Mouse (Mus musculus): ENCODE data around the gene Adamtsl1. TPM values are rescaled to one million over a fixed set of nuclear protein-coding genes. Genes with fewer than 3 reads are reported as not detected.

The Adamtsl1 gene
- polyA plus RNA-seq, 1 experiment from 2014 or later: 6.9 TPM

DNA sequence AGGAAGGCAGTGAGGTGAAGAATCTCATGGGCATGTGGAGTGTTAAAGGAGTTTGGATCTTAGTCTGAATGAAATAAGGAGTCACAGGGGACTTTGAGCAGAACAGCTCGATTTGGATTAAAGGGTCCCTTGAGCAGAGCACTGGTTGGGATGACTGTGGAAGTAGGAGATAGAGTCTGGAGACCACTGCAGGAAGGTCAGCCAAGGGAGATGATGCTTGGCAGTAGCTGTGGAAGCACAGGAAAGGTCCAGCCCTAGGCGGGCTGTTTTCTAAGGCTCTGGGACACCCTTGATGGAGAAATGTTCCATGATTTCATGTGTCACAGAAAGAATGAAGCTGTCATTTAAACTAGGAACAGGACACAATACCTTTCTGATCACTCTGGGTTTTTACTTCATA, 689.3 kb downstream of the Adamtsl1 start:
- WGBS: 90% methylated on average over 2 of the region's 2 CpGs

DNA sequence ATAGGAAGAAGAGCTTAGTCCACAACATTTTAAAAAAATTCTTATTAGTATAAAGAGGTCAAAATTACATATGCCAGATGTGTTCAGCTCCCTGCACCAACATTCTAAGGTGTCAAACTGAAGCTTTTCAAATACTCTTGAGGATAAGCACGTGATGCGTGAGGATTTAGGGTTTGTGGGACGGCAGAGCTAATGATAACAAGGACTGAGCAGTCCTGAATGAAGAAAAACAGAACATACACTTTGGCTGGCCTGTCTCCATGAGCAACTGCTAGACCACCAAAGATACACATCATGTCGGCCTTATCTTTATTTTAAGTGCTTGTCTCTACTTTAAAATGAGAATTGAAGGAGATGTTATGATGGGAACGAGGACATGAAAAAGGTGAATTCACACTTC, 710.9 kb downstream of the Adamtsl1 start:
- no peak for DNase-seq (ENCODE audit: low spot score)
- Histone ChIP-seq H3K27ac (replicated peaks) (no peak overlapping the region), H3K4me1 (no peaks in the 10 kb centered on the region), H3K27me3 (replicated peaks; ENCODE audit: low read depth, poor library complexity, severe bottlenecking) (no peaks in the 10 kb centered on the region), H3K9me3 (no peaks in the 10 kb centered on the region), H3K36me3 (replicated peaks) (no peaks in the 10 kb centered on the region), H3K4me3 (no peak overlapping the region)
- WGBS: 81% methylated on average over 5 of the region's 5 CpGs

More for the DNA sequence above, 689.3 kb downstream of the Adamtsl1 start:
- Histone ChIP-seq H3K9me3 (no peaks in the 10 kb centered on the region), H3K4me3 (no peak overlapping the region), H3K27ac (replicated peaks) (no peak overlapping the region), H3K36me3 (replicated peaks) (no peaks in the 10 kb centered on the region), H3K4me1 (no peaks in the 10 kb centered on the region), H3K27me3 (replicated peaks; ENCODE audit: low read depth, poor library complexity, severe bottlenecking) (no peaks in the 10 kb centered on the region)
- no peak for DNase-seq (ENCODE audit: low spot score)

DNA sequence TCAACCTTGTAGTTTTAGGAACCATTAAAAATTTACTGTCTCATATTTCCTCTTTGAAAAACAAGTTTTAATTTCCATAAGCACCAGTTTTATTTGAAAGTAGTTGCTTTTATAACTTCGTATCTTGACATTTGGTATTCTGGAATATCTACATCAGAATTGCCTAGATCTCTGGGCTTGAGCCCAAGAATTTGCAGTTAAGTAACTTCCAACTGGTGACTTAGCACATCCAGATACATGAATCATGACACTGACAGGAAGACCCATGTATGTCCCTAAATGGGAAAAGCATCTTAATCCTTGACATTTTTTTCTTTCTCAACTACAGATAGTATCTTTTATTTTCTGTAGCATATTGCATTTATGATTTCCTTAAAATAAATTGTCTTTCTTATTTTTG, 713.1 kb downstream of the Adamtsl1 start:
- Histone ChIP-seq H3K27me3 (replicated peaks; ENCODE audit: low read depth, poor library complexity, severe bottlenecking) (no peaks in the 10 kb centered on the region), H3K27ac (replicated peaks) (no peak overlapping the region), H3K4me1 (no peaks in the 10 kb centered on the region), H3K9me3 (no peaks in the 10 kb centered on the region), H3K4me3 (no peak overlapping the region), H3K36me3 (replicated peaks) (no peaks in the 10 kb centered on the region)
- 97% methylated on average over 1 of the region's 1 CpGs for WGBS
- DNase-seq (ENCODE audit: low spot score): no peak

DNA sequence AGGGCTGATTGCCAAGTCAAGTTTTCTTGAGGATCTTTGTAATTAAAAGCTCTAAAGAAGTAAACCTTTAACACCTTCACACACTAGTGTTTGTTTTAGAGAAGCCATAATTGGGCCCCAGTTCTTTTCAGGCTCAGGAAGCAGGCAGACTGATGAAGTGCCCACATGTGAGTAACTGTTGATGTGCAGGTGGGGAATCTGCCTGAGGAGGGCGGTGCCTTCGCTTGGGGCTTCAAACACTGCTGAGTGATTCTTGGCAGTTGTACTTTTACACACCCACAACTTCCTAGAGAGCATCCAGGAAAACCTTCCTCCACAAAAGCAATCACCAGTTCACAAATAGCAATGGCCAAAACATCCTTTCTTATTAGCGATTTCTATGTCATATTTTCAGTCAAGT, 719.2 kb downstream of the Adamtsl1 start:
- H3K4me3 ChIP-seq: no peak overlapping the region
- no peaks in the 10 kb centered on the region for H3K9me3 ChIP-seq
- no peak for DNase-seq (ENCODE audit: low spot score)
- no peak overlapping the region for H3K27ac ChIP-seq (replicated peaks)
- no peaks in the 10 kb centered on the region for H3K36me3 ChIP-seq (replicated peaks)
- H3K27me3 ChIP-seq (replicated peaks; ENCODE audit: low read depth, poor library complexity, severe bottlenecking): no peaks in the 10 kb centered on the region
- no peaks in the 10 kb centered on the region for H3K4me1 ChIP-seq
- WGBS: 89% methylated on average over 3 of the region's 3 CpGs

DNA sequence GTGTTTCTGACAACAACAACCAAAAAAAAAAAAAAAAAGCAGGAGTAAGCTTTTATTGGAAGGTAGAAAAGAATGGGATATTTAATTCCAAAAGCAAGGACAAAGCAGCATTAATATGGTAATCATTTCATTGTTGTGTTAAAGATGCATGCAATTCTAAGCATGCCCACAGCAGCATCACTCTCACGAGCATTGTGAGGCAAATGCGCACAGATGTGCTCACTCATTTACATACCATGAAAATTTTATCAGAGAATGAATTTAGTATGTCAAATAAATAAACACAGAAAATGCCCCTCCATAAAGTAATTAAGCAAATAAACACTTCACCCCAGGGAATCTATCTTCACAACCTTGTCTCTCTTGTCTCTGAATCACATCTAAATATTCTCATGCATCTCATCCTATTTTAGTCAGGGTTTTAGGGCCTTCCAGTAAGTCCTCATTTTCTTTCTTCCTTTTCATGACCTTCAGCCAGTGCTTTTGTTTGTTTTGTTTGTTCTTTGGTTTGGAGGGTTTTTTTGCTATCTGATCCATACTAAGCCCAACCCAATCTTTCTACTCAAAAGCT, 728.0 kb downstream of the Adamtsl1 start:
- Histone ChIP-seq H3K27me3 (replicated peaks; ENCODE audit: low read depth, poor library complexity, severe bottlenecking) (no peaks in the 10 kb centered on the region), H3K4me1 (peaks cover 15% of the 10 kb centered on the region), H3K27ac (replicated peaks) (no peak overlapping the region), H3K36me3 (replicated peaks) (no peaks in the 10 kb centered on the region), H3K9me3 (no peaks in the 10 kb centered on the region), H3K4me3 (no peak overlapping the region)
- 59% methylated on average over 2 of the region's 2 CpGs for WGBS
- DNase-seq (ENCODE audit: low spot score): no peak

- Histone ChIP-seq H3K9me3 (no peaks in the 10 kb centered on the region), H3K36me3 (replicated peaks) (no peaks in the 10 kb centered on the region), H3K4me1 (peaks cover 11% of the 10 kb centered on the region), H3K27ac (replicated peaks) (no peak overlapping the region), H3K27me3 (replicated peaks; ENCODE audit: low read depth, poor library complexity, severe bottlenecking) (no peaks in the 10 kb centered on the region), H3K4me3 (no peak overlapping the region)
- WGBS: 72% methylated on average over 2 of the region's 2 CpGs
- DNase-seq (ENCODE audit: low spot score): no peak
Observed at GRCm38 (mm10) chr4:86270085-86270484, 756.1 kb downstream of the Adamtsl1 start.

- 58% methylated on average over 6 of the region's 6 CpGs for WGBS
- no peaks in the 10 kb centered on the region for H3K9me3 ChIP-seq
- DNase-seq (ENCODE audit: low spot score): no peak
- H3K4me3 ChIP-seq: no peak overlapping the region
- no peaks in the 10 kb centered on the region; the same call in 1 of the 2 replicates for H3K27me3 ChIP-seq (replicated peaks; ENCODE audit: low read depth, poor library complexity, severe bottlenecking)
- no peaks in the 10 kb centered on the region for H3K36me3 ChIP-seq (replicated peaks)
- H3K4me1 ChIP-seq: peaks cover 42% of the 10 kb centered on the region
- H3K27ac ChIP-seq (replicated peaks): no peak overlapping the region
Observed at GRCm38 (mm10) chr4:86273703-86274355, 759.9 kb downstream of the Adamtsl1 start.

GRCm38 (mm10) chr4:86274663-86275062, 760.7 kb downstream of the Adamtsl1 start:
- Histone ChIP-seq H3K36me3 (replicated peaks) (no peaks in the 10 kb centered on the region), H3K27ac (replicated peaks) (no peak overlapping the region), H3K4me3 (no peak overlapping the region), H3K27me3 (replicated peaks; ENCODE audit: low read depth, poor library complexity, severe bottlenecking) (no peaks in the 10 kb centered on the region; the same call in 1 of the 2 replicates), H3K9me3 (no peaks in the 10 kb centered on the region), H3K4me1 (peaks cover 43% of the 10 kb centered on the region)
- WGBS: 78% methylated on average over 2 of the region's 2 CpGs
- no peak for DNase-seq (ENCODE audit: low spot score)

DNA sequence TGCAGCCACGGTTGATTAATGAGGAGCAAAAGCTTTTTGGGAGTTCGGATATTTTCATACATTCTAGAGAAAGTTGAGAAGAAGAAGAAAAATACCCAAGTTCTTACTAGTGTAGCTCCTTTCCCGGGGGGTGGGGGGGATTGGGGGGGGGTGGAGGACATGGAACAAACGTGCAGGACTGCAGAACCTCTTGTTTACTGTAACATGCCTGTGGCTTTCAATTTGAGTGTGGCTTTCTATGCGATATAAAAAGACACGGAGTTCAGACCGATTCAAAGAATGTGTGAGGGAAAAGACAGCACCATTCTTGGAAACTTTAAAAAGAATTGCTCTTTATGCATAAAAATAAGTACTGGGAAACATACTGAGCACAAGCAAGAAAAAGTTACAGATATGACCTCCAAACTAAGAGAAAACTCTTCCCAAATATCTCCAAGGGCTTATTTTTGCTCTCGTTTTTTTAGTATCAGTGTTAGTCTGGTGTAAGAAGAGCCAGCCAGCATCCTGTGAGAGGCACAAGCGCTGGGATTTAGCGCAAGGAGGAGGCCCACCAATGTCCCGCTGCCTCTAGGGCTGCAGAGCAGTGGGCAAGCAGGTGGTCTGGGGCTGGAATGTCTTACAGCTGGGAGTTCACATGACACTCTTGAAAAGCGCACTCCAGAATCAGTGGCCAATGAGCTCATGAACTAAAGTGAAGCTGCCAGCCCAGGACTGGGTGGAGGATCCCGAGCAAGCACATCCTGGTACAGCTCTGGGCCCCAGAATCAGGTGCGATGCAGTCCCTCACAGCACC, 762.2 kb downstream of the Adamtsl1 start:
- no peaks in the 10 kb centered on the region for H3K36me3 ChIP-seq (replicated peaks)
- WGBS: 66% methylated on average over 14 of the region's 14 CpGs
- no peaks in the 10 kb centered on the region for H3K9me3 ChIP-seq
- DNase-seq (ENCODE audit: low spot score): peak; percentile 30
- peaks cover 38% of the 10 kb centered on the region for H3K4me1 ChIP-seq
- H3K27ac ChIP-seq (replicated peaks): no peak overlapping the region
- H3K4me3 ChIP-seq: no peak overlapping the region
- H3K27me3 ChIP-seq (replicated peaks; ENCODE audit: low read depth, poor library complexity, severe bottlenecking): no peaks in the 10 kb centered on the region; the same call in 1 of the 2 replicates

DNA sequence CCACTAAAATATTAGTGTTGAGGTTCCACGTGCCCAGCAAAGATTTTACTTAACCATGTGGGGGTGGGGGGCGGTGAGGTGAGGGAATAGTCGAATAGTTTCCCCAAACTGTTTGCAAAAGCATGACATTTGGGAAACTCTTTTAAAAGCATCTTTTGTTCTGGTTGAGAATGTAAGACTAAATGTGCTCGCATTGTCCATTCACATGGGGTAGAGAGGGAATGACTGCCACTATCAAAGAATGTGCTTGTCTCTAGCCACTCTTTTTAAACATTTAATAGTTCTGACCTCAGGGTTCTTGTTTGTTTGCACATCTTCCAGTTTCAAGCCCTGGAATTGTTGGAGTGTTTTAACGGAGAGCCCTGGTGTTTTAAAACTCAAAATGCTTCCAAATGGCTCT, 764.6 kb downstream of the Adamtsl1 start:
- 33% methylated on average over 5 of the region's 5 CpGs for WGBS
- H3K4me3 ChIP-seq: no peak overlapping the region
- no peak overlapping the region for H3K27ac ChIP-seq (replicated peaks)
- H3K9me3 ChIP-seq: no peaks in the 10 kb centered on the region
- no peaks in the 10 kb centered on the region for H3K36me3 ChIP-seq (replicated peaks)
- no peak for DNase-seq (ENCODE audit: low spot score)
- peaks cover 37% of the 10 kb centered on the region for H3K4me1 ChIP-seq
- no peaks in the 10 kb centered on the region; the same call in 1 of the 2 replicates for H3K27me3 ChIP-seq (replicated peaks; ENCODE audit: low read depth, poor library complexity, severe bottlenecking)

DNA sequence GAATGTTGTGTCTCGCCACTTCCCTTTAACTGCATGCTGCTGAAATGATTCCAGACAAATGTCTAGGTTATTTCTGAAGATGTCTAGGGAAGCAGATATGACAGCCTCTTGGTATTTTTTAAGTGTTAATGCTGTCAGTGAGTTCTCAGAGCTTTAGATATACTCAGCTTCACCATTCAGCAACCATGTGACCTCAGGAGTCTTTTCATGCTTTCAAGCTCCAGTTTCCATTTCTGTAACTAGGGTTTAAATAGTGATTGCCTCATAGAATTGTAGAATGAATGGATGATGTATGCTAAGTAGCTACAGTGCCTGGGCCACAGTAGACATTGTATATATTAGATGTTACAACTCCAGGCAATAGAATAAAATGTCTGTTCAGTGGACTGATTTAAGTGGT, 772.6 kb downstream of the Adamtsl1 start:
- Histone ChIP-seq H3K27ac (replicated peaks) (no peak overlapping the region), H3K9me3 (no peaks in the 10 kb centered on the region), H3K4me1 (peaks cover 21% of the 10 kb centered on the region), H3K4me3 (no peak overlapping the region), H3K27me3 (replicated peaks; ENCODE audit: low read depth, poor library complexity, severe bottlenecking) (no peaks in the 10 kb centered on the region), H3K36me3 (replicated peaks) (no peaks in the 10 kb centered on the region)
- DNase-seq (ENCODE audit: low spot score): no peak
- WGBS: 92% methylated on average over 1 of the region's 1 CpGs

DNA sequence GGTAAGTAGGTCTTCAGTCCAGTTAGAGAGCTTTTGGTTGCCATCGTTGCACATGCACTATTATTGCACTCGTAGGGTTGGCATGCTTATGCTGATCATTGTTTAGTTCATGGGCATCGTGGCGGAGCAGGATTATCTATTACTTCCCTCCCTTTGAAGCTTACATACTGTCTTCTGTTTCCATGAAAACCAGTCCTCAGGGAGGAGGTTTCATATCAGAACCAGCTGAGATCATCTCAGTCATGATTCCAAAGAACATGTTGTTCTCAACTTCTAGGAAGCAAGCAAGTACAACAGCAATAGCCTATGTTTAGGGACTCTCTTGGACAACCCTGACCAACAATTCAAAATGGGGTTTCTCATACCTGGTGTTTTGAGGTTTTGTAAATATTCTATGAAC, 774.3 kb downstream of the Adamtsl1 start:
- no peaks in the 10 kb centered on the region for H3K27me3 ChIP-seq (replicated peaks; ENCODE audit: low read depth, poor library complexity, severe bottlenecking)
- no peaks in the 10 kb centered on the region for H3K9me3 ChIP-seq
- no peak overlapping the region for H3K4me3 ChIP-seq
- peaks cover 21% of the 10 kb centered on the region for H3K4me1 ChIP-seq
- H3K27ac ChIP-seq (replicated peaks): no peak overlapping the region
- 95% methylated on average over 4 of the region's 4 CpGs for WGBS
- H3K36me3 ChIP-seq (replicated peaks): no peaks in the 10 kb centered on the region
- no peak for DNase-seq (ENCODE audit: low spot score)
